Mouse (Mus musculus): ENCODE measurements around the gene Ralgps1.

DNA sequence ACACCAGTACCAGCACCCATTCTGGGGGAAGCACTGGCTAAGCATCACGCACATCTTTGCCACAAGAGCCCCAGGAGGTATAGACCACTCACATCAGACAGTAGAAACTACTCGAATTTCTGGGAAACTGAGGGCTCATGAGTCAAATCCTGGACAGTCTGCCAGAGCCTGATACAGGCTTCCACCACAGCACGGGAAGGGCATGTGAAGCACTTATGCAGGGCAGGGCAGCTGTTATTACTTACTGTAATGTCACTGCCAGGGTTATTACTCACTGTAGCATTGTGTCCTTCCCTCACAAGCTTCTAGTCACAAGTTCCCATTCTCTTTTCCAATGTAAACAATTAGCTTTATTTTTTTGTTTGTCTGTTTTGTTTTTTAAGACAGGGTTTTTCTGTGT lies 27.9 kb downstream of the Ralgps1 start:
- TF ChIP-seq EP300 (optimal IDR thresholded peaks at IDR 0.05) (no peak), CTCF (IDR thresholded peaks at IDR 0.05; ENCODE audit: low read depth) (no peak)
